Mouse (Mus musculus) heart, adult 2 months (tissue): ENCODE results near the gene D13Ertd608e.
"Not testable (repeated sequence)": the region's sequence is repeated elsewhere in the genome, so short reads cannot be mapped to it uniquely, and the experiment has no call there.

Experiments used
- CTCF ChIP-seq: fragments of 200-600 bp; IDR thresholded peaks from 2 replicates; pipeline ENCODE4 v1.8.1; 2022; ENCODE audit warnings: antibody characterized with exemption, mild to moderate bottlenecking, moderate library complexity
- POLR2A ChIP-seq: fragments of 200-500 bp; IDR thresholded peaks from 2 replicates; pipeline ENCODE4 v1.6.1; 2011; ENCODE audit warnings: mild to moderate bottlenecking, low read depth, low read length, control low read depth; ENCODE audit not compliant: insufficient read depth

DNA sequence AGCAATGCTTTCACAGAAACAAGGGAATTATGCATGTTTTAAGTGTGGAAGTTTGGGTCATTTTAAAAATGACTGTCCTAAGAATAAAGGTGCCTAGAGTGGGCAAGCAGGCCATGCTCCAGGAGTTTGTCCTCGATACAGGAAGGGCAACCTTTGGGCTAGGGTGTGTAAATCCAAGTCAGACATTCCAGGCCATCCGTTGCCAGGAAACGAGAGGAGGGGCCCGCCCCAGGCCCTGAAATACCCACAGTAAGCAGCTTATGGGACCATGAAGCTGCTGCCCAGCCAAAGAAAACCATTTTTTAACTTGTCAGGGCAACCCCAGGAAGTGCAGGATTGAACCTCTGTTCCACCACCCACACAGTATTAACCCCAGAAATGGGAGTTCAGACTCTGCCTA, 51.1 kb downstream of the D13Ertd608e start:
- not testable (repeated sequence) for TF ChIP-seq POLR2A, CTCF
